Mouse (Mus musculus) embryonic facial prominence, embryonic 14.5 days (tissue): ENCODE data around the gene Lrrc18. TPM values are rescaled to one million over a fixed set of nuclear protein-coding genes. Genes with fewer than 3 reads are reported as not detected.

ENCODE experiments used
- polyA plus RNA-seq: library from polyadenylated mRNA; unstranded; fragments of >200 nt; fragmentation: Nextera tagmentation; extraction: Ambion mirVana; gene quantifications from 2 replicates; pipeline ENCODE4 v1.2.1, GENCODE M21; 2014

Gene Lrrc18
- polyA plus RNA-seq, 1 experiment from 2014 or later: 0.96 TPM

Other genes starting within 250 kb of the Lrrc18 start
- gene Tmem273, start 205.4 kb upstream of the Lrrc18 start, polyA plus RNA-seq: 1.6 and 2.7 TPM in 2 replicates
- gene Fam170b, start 157.4 kb upstream of the Lrrc18 start, polyA plus RNA-seq: not detected in 2 replicates
- gene Vstm4, start 134.6 kb upstream of the Lrrc18 start, polyA plus RNA-seq: 38.0 and 40.2 TPM in 2 replicates
- 0.38 and 1.5 TPM in 2 replicates for gene Wdfy4, start 194.1 kb downstream of the Lrrc18 start, polyA plus RNA-seq
- gene Arhgap22, start 222.6 kb downstream of the Lrrc18 start, polyA plus RNA-seq: 2.9 and 5.8 TPM in 2 replicates